Mouse (Mus musculus) small intestine, adult 2 months (tissue): Measurements from ENCODE around the gene Tagln3. TPM values are rescaled to one million over a fixed set of nuclear protein-coding genes. Genes with fewer than 3 reads are reported as not detected.

ENCODE experiments used
- H3K27ac ChIP-seq: fragments of 200-500 bp; 2 replicates; pipeline ENCODE4 v1.5.1; 2012; ENCODE audit warnings: low read depth, low read length, control low read depth, inconsistent platforms; ENCODE audit not compliant: insufficient read depth
- H3K27me3 ChIP-seq: fragments of 200-500 bp; 2 replicates; pipeline ENCODE4 v1.6.1; 2012; ENCODE audit warnings: mild to moderate bottlenecking, moderate library complexity, low read length, inconsistent platforms; ENCODE audit not compliant: control insufficient read depth, insufficient read depth
- H3K36me3 ChIP-seq: fragments of 200-500 bp; 2 replicates; pipeline ENCODE4 v1.6.1; 2012; ENCODE audit warnings: mild to moderate bottlenecking, low read length, control low read depth, inconsistent platforms; ENCODE audit not compliant: control insufficient read depth, insufficient read depth
- H3K4me1 ChIP-seq: fragments of 200-500 bp; 2 replicates; pipeline ENCODE4 v1.6.1; 2012; ENCODE audit warnings: low read length, inconsistent platforms, mixed read lengths; ENCODE audit not compliant: control insufficient read depth, insufficient read depth, insufficient read length
- H3K4me3 ChIP-seq: fragments of 200-500 bp; 2 replicates; pipeline ENCODE4 v1.5.1; 2012; ENCODE audit warnings: low read depth, mild to moderate bottlenecking, control low read depth, inconsistent platforms, low read length, moderate library complexity
- CTCF ChIP-seq: fragments of 200-500 bp; IDR thresholded peaks from 2 replicates; pipeline ENCODE4 v1.5.1; 2012; ENCODE audit warnings: low read depth, mild to moderate bottlenecking, control low read depth, inconsistent platforms, low read length, moderate library complexity, mixed read lengths; ENCODE audit not compliant: insufficient replicate concordance, insufficient read length; ENCODE audit errors: extremely low read depth
- POLR2A ChIP-seq: fragments of 200-500 bp; IDR thresholded peaks from 2 replicates; pipeline ENCODE4 v1.6.1; 2012; ENCODE audit warnings: low read depth, mild to moderate bottlenecking, control low read depth, inconsistent platforms, low read length, moderate library complexity
- WGBS: fragments of 180-500 bp; shearing (Covaris S2); methylation state at CpG from one replicate; pipeline ENCODE4 v1.1.7; 2018; 5-methylcytosine and 5-hydroxymethylcytosine counted together
- polyA plus RNA-seq: library from polyadenylated mRNA; depleted of rRNA; stranded (reverse); fragments of >200 nt; gene quantifications from 2 replicates; pipeline ENCODE4 v1.2.3, GENCODE M21; 2012

Tagln3 gene
- polyA plus RNA-seq, 1 experiment: 0.55 TPM

GRCm38 (mm10) chr16:45699301-45699700 is 25.1 kb downstream of the Tagln3 start:
- Histone ChIP-seq H3K27ac (no peak overlapping the region), H3K4me3 (no peak overlapping the region), H3K27me3 (no peaks in the 10 kb centered on the region), H3K4me1 (no peaks in the 10 kb centered on the region), H3K36me3 (no peaks in the 10 kb centered on the region)
- 71% methylated on average over 5 of the region's 5 CpGs for WGBS
- no peak for TF ChIP-seq CTCF
- TF ChIP-seq POLR2A: no peak

DNA sequence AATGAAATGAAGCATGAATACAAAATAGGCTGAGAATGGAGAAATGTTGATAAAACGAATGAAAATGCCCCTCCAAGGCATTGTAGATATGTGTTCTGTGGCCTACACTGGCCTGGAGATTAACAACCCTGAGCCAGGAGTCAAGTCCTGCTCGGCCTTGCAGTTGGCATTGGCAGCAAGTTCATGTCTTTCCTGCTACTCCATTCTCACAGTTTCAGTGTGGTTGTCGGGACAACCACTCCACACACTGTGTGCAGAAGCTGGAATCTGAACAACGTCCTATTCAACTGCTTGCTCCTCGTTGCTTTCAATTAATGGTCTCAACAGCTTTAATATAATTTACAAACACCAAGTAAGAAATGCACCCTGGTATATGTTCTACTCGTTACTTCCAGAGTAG is 26.4 kb downstream of the Tagln3 start:
- Histone ChIP-seq H3K4me3 (no peak overlapping the region), H3K4me1 (no peaks in the 10 kb centered on the region), H3K27ac (no peak overlapping the region), H3K36me3 (no peaks in the 10 kb centered on the region), H3K27me3 (no peaks in the 10 kb centered on the region)
- WGBS: 72% methylated on average over 6 of the region's 6 CpGs
- no peak for TF ChIP-seq CTCF
- TF ChIP-seq POLR2A: no peak

- WGBS: 75% methylated on average over 9 of the region's 9 CpGs
- H3K27ac ChIP-seq: no peak overlapping the region
- H3K27me3 ChIP-seq: no peaks in the 10 kb centered on the region
- no peaks in the 10 kb centered on the region for H3K36me3 ChIP-seq
- H3K4me1 ChIP-seq: no peaks in the 10 kb centered on the region
- TF ChIP-seq POLR2A: no peak
- no peak for TF ChIP-seq CTCF
- H3K4me3 ChIP-seq: no peak overlapping the region
Measured at GRCm38 (mm10) chr16:45695445-45696160, 28.8 kb downstream of the Tagln3 start.

DNA sequence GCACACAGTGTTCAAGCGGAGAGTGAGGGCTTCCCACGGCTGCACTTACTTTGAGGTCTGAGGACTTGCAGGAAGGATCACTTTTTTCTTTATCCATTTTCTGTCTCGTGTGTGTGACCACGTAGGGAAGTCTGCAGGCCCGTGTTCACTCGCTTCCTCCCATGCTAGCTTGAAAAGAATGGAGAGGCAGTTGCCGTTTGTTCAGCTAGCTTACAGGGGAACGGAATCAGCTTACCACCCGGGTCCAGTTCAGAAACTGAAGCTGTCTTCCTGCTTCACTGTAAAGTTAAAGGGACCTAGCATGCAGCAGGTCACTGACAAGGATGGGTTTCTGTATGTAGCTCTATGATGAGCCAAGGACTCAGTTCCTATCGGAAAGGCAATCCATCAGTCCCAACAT is 30.9 kb downstream of the Tagln3 start, which contains the start of gene Tmprss7:
Gene Tmprss7 (minus strand): TSS at position 101 of the 400 bp plus-strand sequence.
- no peak within 1 kb of the TSS for H3K4me3 ChIP-seq
- TF ChIP-seq POLR2A (no peak), CTCF (no peak)
- H3K36me3 ChIP-seq: no peaks in the 10 kb centered on the region
- no peaks in the 10 kb centered on the region for H3K27me3 ChIP-seq
- no peak within 1 kb of the TSS for H3K27ac ChIP-seq
- WGBS: 71% methylated on average over 10 of the region's 10 CpGs
- H3K4me1 ChIP-seq: no peaks in the 10 kb centered on the region

- Histone ChIP-seq H3K4me1 (no peaks in the 10 kb centered on the region), H3K27me3 (no peaks in the 10 kb centered on the region), H3K27ac (no peak overlapping the region), H3K4me3 (no peak overlapping the region), H3K36me3 (no peaks in the 10 kb centered on the region)
- TF ChIP-seq CTCF: no peak
- TF ChIP-seq POLR2A: no peak
- 79% methylated on average over 3 of the region's 3 CpGs for WGBS
Measured at GRCm38 (mm10) chr16:45692851-45693250, 31.6 kb downstream of the Tagln3 start.

DNA sequence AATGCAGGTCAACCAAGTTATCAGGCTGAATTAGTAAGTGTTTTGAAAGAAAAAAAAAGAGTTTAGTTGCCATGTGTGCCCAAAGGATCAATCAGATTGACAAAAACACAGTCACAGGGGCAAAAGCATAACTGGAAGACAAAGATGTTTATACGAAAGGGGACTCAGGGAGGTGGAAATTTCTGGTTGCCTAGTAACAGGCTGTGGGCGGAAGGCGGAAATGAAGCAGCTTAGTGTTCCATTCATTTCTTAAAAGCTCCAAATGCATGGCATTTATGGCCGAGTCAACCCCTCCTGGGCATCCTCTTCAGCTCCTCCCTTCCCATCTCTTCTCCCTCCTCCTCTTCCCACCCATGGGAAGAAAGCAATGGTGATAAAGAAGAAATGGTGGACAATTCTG is 34.2 kb downstream of the Tagln3 start:
- 45% methylated on average over 4 of the region's 4 CpGs for WGBS

DNA sequence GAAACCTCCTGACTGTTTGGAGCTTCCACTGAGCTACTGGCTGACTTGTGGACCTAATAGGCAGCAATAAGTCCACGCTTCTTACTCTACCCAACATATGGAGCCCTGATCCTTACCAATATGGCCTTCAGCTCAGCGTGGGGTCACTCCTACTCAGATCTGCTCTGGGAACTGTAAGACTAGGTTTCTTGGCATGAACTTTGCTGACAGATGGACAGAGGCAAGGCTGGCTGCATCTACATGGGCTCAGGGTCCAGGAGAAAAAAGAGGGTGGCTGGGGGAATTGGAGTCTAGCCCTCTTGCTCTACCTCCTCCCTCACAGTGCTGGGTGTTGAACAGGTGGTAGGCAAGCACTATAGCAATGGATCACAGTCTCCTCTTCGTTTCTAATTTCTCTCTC is 37.6 kb downstream of the Tagln3 start:
- H3K4me3 ChIP-seq: no peak overlapping the region
- H3K27ac ChIP-seq: no peak overlapping the region
- no peaks in the 10 kb centered on the region for H3K27me3 ChIP-seq
- TF ChIP-seq CTCF: no peak
- no peak for TF ChIP-seq POLR2A
- no peaks in the 10 kb centered on the region for H3K4me1 ChIP-seq
- 78% methylated on average over 3 of the region's 3 CpGs for WGBS
- H3K36me3 ChIP-seq: no peaks in the 10 kb centered on the region

More for the DNA sequence above, 34.2 kb downstream of the Tagln3 start:
- no peak overlapping the region for H3K27ac ChIP-seq
- no peaks in the 10 kb centered on the region for H3K27me3 ChIP-seq
- TF ChIP-seq POLR2A: no peak
- TF ChIP-seq CTCF: no peak
- no peaks in the 10 kb centered on the region for H3K4me1 ChIP-seq
- H3K4me3 ChIP-seq: no peak overlapping the region
- H3K36me3 ChIP-seq: no peaks in the 10 kb centered on the region
